Mouse (Mus musculus): ENCODE measurements at regions not wholly inside any gene's neighbourhood (a gene's known extent, or its start where the extent isn't known, plus 50 kb on each side); places are given as distances from the start of the nearest gene placed in this dataset.
"Not testable (repeated sequence)": the region's sequence is repeated elsewhere in the genome, so short reads cannot be mapped to it uniquely, and the experiment has no call there.

GRCm38 (mm10) chr1:16824709-16825108, 731.6 kb upstream of the 4930444P10Rik start:
- not testable (repeated sequence) for TF ChIP-seq CTCF, EP300 (IDR thresholded peaks at IDR 0.05; ENCODE audit: low read depth)
